Mouse (Mus musculus): ENCODE measurements around the gene Intu. TPM values are rescaled to one million over a fixed set of nuclear protein-coding genes. Genes with fewer than 3 reads are reported as not detected.

The Intu gene
- total RNA-seq, 4 experiments from 2014 or later = 17.3 to 23.2 (median 20.6) TPM

Small RNAs within 50 kb of the gene (microRNA-seq; reads per million reads assigned to microRNA genes)
- not detected for gene Gm23810

Other genes with a start within 250 kb of the Intu start
- gene Slc25a31, start 177.6 kb downstream of the Intu start, total RNA-seq (2022) = under 1 TPM; 0.17 to 0.38 (median 0.28) TPM
- gene Hspa4l, start 213.2 kb downstream of the Intu start, total RNA-seq (2022) = 10 to 100 TPM; 50.2 to 54.8 (median 52.3) TPM